Mouse (Mus musculus) retina, postnatal 1 day (tissue): ENCODE data around the gene Wdr25.

Source experiments
- DNase-seq: peaks from one replicate; pipeline ENCODE4 v3.0.0-alpha.2; 2012

Gene Wdr25

GRCm38 (mm10) chr12:109071248-109071647 is 177.8 kb downstream of the Wdr25 start:
- DNase-seq = peak; percentile 82

GRCm38 (mm10) chr12:109074106-109074505 is 180.7 kb downstream of the Wdr25 start:
- no peak for DNase-seq

- no peak for DNase-seq
Measured at GRCm38 (mm10) chr12:109074777-109075285, 181.4 kb downstream of the Wdr25 start.

DNA sequence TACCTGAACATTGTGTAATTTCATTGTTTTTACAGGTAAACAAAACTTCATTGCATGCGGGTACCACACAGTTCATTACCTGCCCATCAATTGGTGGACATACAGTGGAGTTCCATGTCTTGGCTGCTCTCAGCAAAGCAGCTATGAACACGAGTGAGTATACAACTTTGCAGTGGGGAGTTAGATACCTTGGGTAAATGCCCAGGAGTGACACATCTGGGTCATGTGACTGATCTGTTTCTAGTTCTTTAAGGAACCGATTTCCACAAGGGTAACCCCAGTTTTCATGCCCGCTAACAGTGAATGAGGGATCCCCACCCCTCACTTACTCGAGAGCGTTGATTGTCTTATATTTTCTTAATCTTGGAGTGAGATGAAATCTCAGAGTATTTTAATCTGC is 183.6 kb downstream of the Wdr25 start:
- no peak for DNase-seq
